Mouse (Mus musculus): ENCODE results near the gene Baz1b.

- no peak for TF ChIP-seq POLR2A (IDR thresholded peaks at IDR 0.05; ENCODE audit: low read depth, low read length)
- no peak for TF ChIP-seq CTCF (IDR thresholded peaks at IDR 0.05; ENCODE audit: extremely low read depth, insufficient read length, insufficient replicate concordance, low read depth, low read length)
Measured at GRCm38 (mm10) chr5:135243166-135243565, 56.1 kb downstream of the Baz1b start.

All from small intestine, adult 2 months (tissue).